Mouse (Mus musculus) embryonic facial prominence, embryonic 10.5 days (tissue): ENCODE results near the gene Kif19a. TPM values are rescaled to one million over a fixed set of nuclear protein-coding genes. Genes with fewer than 3 reads are reported as not detected.

Experiments used
- DNase-seq: peaks from one replicate; pipeline ENCODE4 v3.0.0-alpha.2; 2017; ENCODE audit warnings: low spot score
- H3K27ac ChIP-seq: fragments of 300-500 bp; sonication (generic); replicated peaks from 2 replicates; pipeline ENCODE4 v1.5.1; 2016; ENCODE audit warnings: mild to moderate bottlenecking
- H3K27me3 ChIP-seq: fragments of 300-500 bp; sonication (generic); replicated peaks from 2 replicates; pipeline ENCODE4 v1.6.1; 2016; ENCODE audit warnings: low read depth, mild to moderate bottlenecking; ENCODE audit not compliant: poor library complexity, severe bottlenecking
- H3K36me3 ChIP-seq: fragments of 300-500 bp; sonication (generic); replicated peaks from 2 replicates; pipeline ENCODE4 v1.6.1; 2016; ENCODE audit warnings: mild to moderate bottlenecking, moderate library complexity
- H3K4me1 ChIP-seq: fragments of 300-500 bp; sonication (generic); 2 replicates; pipeline ENCODE4 v1.6.1; 2016
- H3K4me3 ChIP-seq: fragments of 300-500 bp; sonication (generic); 2 replicates; pipeline ENCODE4 v1.5.1; 2016; ENCODE audit warnings: mild to moderate bottlenecking, moderate library complexity
- H3K9me3 ChIP-seq: fragments of 300-500 bp; sonication (generic); 2 replicates; pipeline ENCODE4 v1.6.1; 2016; ENCODE audit warnings: mild to moderate bottlenecking
- WGBS: fragments of 180-500 bp; shearing (Covaris S2); methylation state at CpG from one replicate; pipeline ENCODE4 v1.1.7; 2016; 5-methylcytosine and 5-hydroxymethylcytosine counted together
- polyA plus RNA-seq: library from polyadenylated mRNA; unstranded; fragments of >200 nt; fragmentation: Nextera tagmentation; extraction: Ambion mirVana; gene quantifications from 2 replicates; pipeline ENCODE4 v1.2.1, GENCODE M21; 2016

Gene Kif19a
- 1.3 and 2.0 TPM in 2 replicates for polyA plus RNA-seq

DNA sequence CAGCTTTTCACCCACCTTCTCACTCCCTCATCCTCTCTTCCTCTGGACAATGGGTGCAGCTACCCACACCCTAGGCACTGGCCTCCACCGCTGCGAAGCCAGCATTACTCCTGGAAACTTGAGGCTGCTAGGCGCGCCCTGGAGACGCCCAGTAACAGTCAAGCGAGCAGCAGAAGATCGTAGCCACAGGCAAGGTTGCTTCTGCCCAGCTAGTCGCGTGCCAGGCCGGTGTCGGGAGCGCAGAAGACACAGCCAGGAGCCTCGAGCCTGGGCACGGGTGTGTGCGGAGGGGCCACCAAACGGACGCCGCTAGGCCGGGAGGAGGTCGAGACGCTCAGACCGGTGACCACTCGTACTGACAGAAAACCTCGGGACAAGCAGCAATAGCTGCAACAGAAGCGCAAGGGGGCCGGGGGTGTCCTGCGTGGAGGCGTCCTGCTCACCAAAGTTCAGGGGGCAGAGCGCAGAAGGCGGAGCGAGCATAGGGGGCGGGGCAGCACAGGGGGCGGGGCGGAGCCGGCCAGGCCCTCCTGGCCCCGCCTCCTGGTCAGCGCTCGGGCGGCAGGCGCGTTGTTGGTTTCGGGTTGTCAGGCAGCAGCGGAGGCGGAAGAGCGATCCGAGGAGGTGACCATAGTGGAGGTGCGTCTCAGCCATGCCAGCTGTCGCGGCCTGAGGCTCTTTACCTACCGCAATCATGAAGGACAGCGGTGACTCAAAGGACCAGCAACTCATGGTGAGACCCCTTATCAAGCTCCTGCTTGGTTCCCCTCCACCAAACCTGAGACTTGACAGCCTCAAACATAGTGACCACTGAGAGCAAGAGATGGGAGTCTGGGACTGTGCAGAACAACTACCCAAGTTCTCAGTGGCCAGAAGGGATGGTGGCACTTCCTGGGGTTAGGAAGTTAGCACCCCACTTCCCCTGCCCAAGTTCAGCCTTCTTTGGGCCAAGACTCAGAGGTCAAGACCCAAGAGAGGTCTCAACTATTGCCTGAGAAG, at the start of gene Kif19a:
Kif19a (plus strand) TSS at position 569 of the 999 bp plus-strand sequence.
- no peaks in the 10 kb centered on the region for H3K9me3 ChIP-seq
- H3K27me3 ChIP-seq = peaks cover 60% of the 10 kb centered on the region
- 2% methylated on average over 51 of the region's 51 CpGs for WGBS

DNA sequence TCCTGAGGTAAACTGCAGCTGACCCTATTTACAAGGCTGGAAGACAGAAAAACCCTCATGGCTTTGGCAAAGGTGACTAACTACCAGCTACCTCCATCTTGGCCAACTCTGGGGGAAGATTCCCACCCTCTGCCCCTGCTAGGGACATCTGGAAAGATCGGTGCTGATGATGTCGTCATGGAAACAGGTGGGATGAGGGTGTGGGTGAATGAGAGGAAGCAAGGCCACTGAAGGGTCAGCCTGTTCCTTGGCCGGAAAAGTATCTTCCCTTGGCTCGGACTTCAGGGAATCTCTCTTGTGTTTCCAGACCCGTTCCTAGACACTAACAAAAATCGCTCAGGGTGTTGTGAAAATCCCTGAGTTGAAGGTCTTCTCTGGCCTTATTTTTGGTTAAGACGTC, 49.7 kb upstream of the Kif19a start:
- H3K4me3 ChIP-seq = no peak overlapping the region
- no peaks in the 10 kb centered on the region for H3K9me3 ChIP-seq
- no peak overlapping the region for H3K27ac ChIP-seq
- no peak for DNase-seq
- WGBS = 78% methylated on average over 7 of the region's 7 CpGs
- peaks cover 19% of the 10 kb centered on the region for H3K36me3 ChIP-seq
- 0 out of 2 replicates have a peak, but pooled peaks cover 4% of the 10 kb centered on the region for H3K4me1 ChIP-seq
- H3K27me3 ChIP-seq = no peaks in the 10 kb centered on the region

More for the DNA sequence above, at the start of gene Kif19a:
- peaks cover 31% of the 10 kb centered on the region for H3K4me1 ChIP-seq
- no peaks in the 10 kb centered on the region for H3K36me3 ChIP-seq
- H3K4me3 ChIP-seq = peak within 1 kb of the TSS; percentile 66
- peak within 1 kb of the TSS; percentile 64 for H3K27ac ChIP-seq
- DNase-seq = peak; percentile 86

DNA sequence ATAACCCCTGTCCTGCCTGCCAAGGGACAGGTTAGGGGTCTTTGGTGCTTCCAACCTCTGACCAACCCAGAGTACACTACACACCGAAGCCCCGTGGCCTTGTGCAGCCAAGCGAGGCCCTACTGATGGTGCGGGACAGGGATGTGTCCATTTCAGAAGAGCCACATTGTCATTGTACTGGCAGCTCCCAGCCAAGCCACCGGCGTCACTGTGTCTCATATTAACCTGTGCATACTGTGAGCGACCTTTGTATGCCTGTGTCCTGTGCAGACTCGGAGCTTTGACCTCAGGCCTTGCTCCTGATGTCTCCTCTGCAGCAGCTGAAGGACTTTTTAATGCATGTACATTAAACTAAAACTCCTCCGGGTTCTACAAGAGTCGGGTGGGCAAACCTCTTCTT, 44.7 kb upstream of the Kif19a start:
- H3K36me3 ChIP-seq = 0 out of 2 replicates have a peak, but pooled peaks cover 5% of the 10 kb centered on the region
- no peak for DNase-seq
- H3K27ac ChIP-seq = no peak overlapping the region
- no peak overlapping the region for H3K4me3 ChIP-seq
- 86% methylated on average over 10 of the region's 10 CpGs for WGBS
- no peaks in the 10 kb centered on the region for H3K9me3 ChIP-seq
- peaks cover 16% of the 10 kb centered on the region for H3K4me1 ChIP-seq
- H3K27me3 ChIP-seq = no peaks in the 10 kb centered on the region

DNA sequence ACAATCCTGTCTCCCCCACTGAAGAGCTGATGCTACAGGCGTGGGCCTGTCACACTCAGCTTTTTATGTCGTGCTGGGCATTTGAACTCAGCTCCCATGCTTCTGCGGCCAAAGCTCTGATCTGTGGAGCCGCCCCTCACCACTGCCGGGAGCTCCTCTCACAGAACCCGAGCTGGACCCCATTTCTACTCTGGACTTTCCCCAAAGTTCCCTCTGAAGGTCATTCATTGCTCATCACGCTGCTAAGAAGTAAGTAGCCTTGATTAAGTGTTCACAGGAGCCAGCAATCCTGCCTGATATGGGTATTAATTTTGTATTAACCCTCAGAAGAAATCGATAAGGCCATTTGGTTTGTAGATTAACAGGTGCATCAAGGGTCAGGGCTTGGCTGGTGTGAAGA, 42.8 kb upstream of the Kif19a start:
- DNase-seq = no peak
- 88% methylated on average over 8 of the region's 8 CpGs for WGBS
- no peaks in the 10 kb centered on the region for H3K9me3 ChIP-seq

DNA sequence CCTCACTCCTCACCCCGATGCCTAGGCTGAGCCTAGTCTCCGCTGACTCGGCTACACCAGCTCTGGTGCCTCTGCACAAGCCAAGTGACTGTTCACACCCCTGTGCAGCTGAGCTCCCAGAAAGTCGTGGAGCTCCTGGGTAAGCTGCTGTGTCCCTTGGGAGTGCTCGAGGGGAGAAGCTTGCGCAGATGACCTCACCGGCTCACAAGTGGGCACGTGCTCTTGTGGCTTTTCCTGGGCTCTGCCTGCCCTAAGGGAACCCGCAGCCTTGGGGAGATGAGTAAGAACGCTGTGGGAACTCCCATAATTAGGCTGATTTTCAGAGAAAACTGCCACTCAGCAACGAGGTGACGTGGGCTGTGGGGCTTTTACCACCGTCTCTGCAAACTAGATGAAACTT, 42.2 kb upstream of the Kif19a start:
- Histone ChIP-seq H3K9me3 (no peaks in the 10 kb centered on the region), H3K36me3 (no peaks in the 10 kb centered on the region), H3K27ac (peak overlapping the region; percentile 40; the same call in 1 of the 2 replicates), H3K4me3 (no peak overlapping the region), H3K4me1 (peaks cover 30% of the 10 kb centered on the region), H3K27me3 (peaks cover 3% of the 10 kb centered on the region; the same call in 1 of the 2 replicates)
- DNase-seq = no peak
- WGBS = 73% methylated on average over 13 of the region's 13 CpGs

More for the DNA sequence above, 42.8 kb upstream of the Kif19a start:
- Histone ChIP-seq H3K4me1 (peaks cover 24% of the 10 kb centered on the region), H3K4me3 (no peak overlapping the region), H3K27me3 (no peaks in the 10 kb centered on the region), H3K36me3 (no peaks in the 10 kb centered on the region), H3K27ac (0 out of 2 replicates have a peak overlapping the region, but pooled peaks have one; percentile 40)

DNA sequence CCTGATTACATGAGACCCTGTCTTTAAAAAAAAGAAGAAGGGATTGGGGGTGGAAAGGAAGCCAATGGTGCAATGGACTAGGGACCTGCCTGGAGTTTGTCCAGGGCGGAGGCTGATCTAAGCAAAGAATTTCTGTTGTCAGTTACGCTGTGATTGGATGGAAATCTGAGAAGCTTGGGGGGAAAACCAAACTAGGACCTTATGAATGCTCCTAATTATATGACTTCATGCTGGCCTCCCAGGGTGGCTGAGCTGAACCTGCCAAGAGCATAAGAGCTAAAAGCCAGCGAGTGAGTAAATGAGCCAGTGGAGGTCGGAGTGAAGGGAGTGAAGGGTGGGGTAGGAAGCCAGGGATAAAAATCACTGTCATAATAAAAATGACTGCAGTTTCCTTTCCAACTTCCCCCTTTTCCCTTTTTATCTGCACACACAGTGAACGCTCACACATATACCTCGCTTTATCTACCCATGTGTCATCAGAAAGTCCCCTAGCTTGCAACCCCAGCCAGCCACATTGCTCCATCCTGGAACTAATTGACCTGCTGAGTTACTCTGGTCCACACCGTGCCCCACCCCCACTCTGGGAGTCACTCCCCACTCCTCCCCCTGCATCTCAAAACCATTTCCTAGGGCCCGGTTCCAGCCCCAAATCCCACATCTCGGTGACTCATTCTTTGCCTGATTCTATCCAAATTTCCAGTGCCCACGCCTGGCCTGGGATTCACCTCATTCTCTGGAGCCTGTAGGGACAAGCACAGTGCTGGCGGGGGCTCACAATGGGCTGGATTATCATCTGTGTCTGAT, 40.2 kb upstream of the Kif19a start:
- H3K36me3 ChIP-seq = no peaks in the 10 kb centered on the region
- H3K27ac ChIP-seq = peak overlapping the region; percentile 67
- 61% methylated on average over 11 of the region's 11 CpGs for WGBS
- peaks cover 49% of the 10 kb centered on the region for H3K4me1 ChIP-seq
- DNase-seq = peak; percentile 39
- no peaks in the 10 kb centered on the region for H3K9me3 ChIP-seq
- H3K27me3 ChIP-seq = peaks cover 13% of the 10 kb centered on the region
- no peak overlapping the region for H3K4me3 ChIP-seq

DNA sequence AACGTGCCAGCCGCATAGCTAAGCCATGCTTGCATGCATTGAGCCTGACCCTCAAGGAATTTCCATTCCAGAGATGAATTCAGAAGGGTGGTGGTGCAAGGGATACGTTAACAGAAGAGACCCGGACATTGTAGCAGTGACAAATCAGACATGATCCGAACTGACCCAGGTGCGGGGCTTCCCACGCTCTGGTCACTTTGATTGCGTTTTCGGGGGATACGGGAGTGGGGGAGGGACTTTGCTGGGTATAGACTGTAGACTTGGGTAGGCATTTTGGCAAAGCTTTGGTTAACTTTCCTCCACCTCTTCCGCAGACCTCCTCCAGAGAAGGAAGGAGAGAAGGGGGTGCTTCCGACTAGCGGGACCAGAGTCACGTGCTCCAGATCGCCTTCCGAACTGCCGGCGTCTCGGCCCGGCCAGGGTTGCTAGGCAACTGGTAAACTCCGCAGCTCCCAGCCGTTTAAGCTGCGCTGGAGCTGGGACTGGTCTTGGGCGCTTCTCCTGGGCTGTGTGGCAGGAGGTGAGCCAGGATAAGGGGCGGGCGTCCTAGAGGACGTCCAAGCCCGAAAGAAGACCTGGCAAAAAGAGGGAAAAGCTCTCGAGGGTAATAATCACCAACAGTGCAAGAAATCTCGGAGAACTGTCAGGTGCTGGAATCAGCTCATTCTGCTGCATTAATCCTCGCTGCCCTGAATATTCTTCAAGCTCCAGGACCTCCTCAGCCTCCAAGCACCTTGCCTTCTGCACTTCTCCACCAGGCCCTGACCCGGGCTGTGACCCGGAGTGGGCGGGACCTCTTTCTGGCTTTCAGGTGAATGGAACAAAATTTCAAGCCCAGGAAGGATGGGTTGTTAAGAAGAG, 38.0 kb upstream of the Kif19a start, which contains the start of gene Dnaic2:
Dnaic2 (plus strand) TSS at position 444 of the 861 bp plus-strand sequence.
- peak; percentile 86 for DNase-seq
- Histone ChIP-seq H3K36me3 (no peaks in the 10 kb centered on the region), H3K4me1 (peaks cover 49% of the 10 kb centered on the region), H3K27me3 (peaks cover 13% of the 10 kb centered on the region), H3K4me3 (peak within 1 kb of the TSS; percentile 51), H3K9me3 (no peaks in the 10 kb centered on the region), H3K27ac (peak within 1 kb of the TSS; percentile 25; the same call in 1 of the 2 replicates)
- WGBS = 12% methylated on average over 34 of the region's 34 CpGs

DNA sequence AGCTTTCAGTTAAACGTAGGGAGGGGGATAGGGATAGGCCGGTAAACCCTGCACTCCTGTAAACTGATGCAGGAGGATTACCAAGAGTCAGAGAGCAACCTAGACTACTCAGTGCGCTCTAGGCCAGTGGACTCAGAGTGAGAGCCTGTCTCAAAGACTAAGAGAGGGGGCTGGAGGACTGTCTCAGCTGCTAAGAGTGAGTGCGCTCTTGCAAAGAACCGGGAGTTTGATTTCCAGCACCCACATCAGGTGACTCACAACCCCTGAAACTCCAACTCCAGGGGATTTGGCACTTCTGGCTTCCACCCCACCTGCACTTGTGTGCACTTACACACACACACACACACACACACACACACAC, 37.4 kb upstream of the Kif19a start:
- no peaks in the 10 kb centered on the region for H3K36me3 ChIP-seq
- H3K4me3 ChIP-seq = peak overlapping the region; percentile 51
- H3K4me1 ChIP-seq = peaks cover 48% of the 10 kb centered on the region
- H3K27ac ChIP-seq = no peak overlapping the region
- no peaks in the 10 kb centered on the region for H3K9me3 ChIP-seq
- DNase-seq = no peak
- H3K27me3 ChIP-seq = peaks cover 13% of the 10 kb centered on the region
- WGBS = 23% methylated on average over 5 of the region's 5 CpGs

DNA sequence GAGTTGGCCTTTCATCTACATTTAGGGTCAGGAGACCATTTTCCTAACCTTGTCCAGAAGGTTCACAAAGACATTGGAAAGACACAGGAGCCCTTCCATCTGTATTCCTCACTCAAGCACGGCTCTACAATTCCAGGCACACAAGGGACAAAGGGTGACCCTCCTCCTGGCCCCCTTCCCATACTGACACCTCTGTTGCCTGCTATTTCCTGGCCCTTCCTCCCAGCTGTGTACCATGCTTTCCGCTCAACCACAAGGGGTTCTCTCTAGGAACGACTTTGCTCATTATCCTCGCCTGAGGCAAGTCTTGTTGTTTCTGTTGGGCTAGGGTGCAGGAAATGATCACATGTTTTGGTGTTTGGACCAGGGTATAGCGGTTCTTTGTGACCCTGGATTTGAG, 36.9 kb upstream of the Kif19a start:
- peak overlapping the region; percentile 44 for H3K27ac ChIP-seq
- peaks cover 13% of the 10 kb centered on the region for H3K27me3 ChIP-seq
- H3K9me3 ChIP-seq = no peaks in the 10 kb centered on the region
- WGBS = 33% methylated on average over 5 of the region's 5 CpGs
- peaks cover 44% of the 10 kb centered on the region for H3K4me1 ChIP-seq
- DNase-seq = no peak
- H3K4me3 ChIP-seq = no peak overlapping the region
- no peaks in the 10 kb centered on the region for H3K36me3 ChIP-seq

DNA sequence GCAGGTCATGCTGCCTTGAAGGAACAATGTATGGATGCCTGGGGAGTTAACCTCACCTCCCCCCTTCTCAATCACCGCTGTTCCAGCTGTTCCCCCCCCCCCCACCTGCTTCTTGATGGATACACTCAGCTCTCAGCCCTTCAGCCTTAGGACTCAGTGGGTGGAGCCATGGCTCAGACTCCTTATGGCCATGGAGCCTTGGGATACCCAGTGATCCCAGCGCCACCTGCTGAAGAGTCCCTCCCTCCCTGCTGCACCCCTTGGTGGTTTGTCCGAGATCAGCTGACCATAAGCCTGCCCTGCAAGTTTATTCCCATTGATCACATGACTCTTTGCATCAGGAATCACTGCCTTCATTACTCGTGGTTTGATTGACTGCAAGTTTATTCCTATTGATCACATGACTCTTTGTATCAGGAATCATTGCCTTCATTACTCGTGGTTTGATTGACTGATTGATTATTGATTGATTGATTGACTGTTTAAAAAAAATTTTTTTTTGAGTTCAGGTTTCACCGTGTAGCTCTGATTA, 35.3 kb upstream of the Kif19a start:
- H3K27me3 ChIP-seq = peaks cover 13% of the 10 kb centered on the region
- no peaks in the 10 kb centered on the region for H3K9me3 ChIP-seq
- peaks cover 39% of the 10 kb centered on the region for H3K4me1 ChIP-seq
- WGBS = 54% methylated on average over 6 of the region's 6 CpGs
- DNase-seq = peak; percentile 26
- H3K36me3 ChIP-seq = no peaks in the 10 kb centered on the region
- H3K27ac ChIP-seq = no peak overlapping the region
- H3K4me3 ChIP-seq = no peak overlapping the region

DNA sequence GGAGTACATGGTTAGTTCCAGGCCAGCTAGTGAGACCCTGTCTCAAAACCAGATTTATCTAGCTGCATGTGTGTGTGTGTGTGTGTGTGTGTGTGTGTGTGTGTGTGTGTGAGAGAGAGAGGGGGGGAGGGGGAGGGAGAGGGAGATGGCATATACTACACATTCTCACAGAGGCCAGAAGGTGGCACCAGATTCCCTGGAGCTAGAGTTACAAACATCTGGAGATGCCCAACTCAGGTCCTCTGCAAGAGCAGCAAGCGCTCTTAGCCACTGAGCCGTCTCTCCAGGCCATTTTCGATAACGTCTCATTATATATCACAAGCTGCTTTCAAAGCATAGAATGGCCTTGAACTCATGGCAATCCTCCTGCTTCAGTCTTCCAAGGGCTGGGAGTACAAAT, 33.5 kb upstream of the Kif19a start:
- Histone ChIP-seq H3K36me3 (no peaks in the 10 kb centered on the region), H3K27me3 (peaks cover 13% of the 10 kb centered on the region), H3K27ac (no peak overlapping the region), H3K4me3 (no peak overlapping the region), H3K4me1 (peaks cover 32% of the 10 kb centered on the region), H3K9me3 (no peaks in the 10 kb centered on the region)
- 77% methylated on average over 4 of the region's 4 CpGs for WGBS
- no peak for DNase-seq
